Comparison of ENCODE assay signal across 8 mouse cellular contexts in the genomic region with DNA sequence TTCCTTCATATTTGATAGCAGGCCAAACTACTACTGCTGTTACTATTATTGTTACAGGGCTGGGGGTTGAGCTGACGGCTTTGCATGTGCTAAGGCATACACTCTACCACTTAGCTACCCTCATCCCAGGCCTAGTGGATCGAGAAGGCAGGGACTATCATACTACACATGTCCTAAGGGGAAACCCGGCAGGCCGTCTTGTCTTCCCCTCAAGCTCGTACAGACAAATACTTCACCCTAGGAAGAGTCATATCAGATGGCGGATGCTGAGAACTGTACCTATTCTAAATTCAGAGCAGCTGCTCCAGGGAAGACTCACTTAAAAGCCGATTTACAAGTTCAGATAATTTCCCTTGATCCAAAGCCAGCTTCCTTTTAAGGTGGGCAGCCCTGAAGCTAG. TPM values are rescaled to one million over a fixed set of nuclear protein-coding genes. Genes with fewer than 3 reads are reported as not detected.
DNase-seq lines count a peak whose midpoint lies in the region; ATAC-seq lines count a peak whose summit lies in the region.

No protein-coding gene starts in this region.

- no peak for DNase-seq in kidney, adult 11 months
- DNase-seq in liver = no peak
- DNase-seq in testis, postnatal 10 days (ENCODE audit: low spot score) = no peak
- no peak for DNase-seq in right cerebral cortex, postnatal 25 days

- no peaks in the 10 kb centered on the region for H3K9me3 ChIP-seq in kidney, embryonic 15.5 days (replicated peaks)
- H3K9me3 ChIP-seq in embryonic facial prominence, embryonic 15.5 days (replicated peaks) = no peaks in the 10 kb centered on the region
- H3K9me3 ChIP-seq in hindbrain, embryonic 13.5 days = no peaks in the 10 kb centered on the region
- H3K9me3 ChIP-seq in midbrain, embryonic 16.5 days (replicated peaks; ENCODE audit: control insufficient read depth, low read length, poor library complexity, severe bottlenecking) = no peaks in the 10 kb centered on the region

- peak overlapping the region; percentile 43 for H3K4me2 ChIP-seq in kidney, embryonic 15.5 days
- H3K4me2 ChIP-seq in embryonic facial prominence, embryonic 15.5 days (replicated peaks) = 0 out of 2 replicates have a peak overlapping the region, but pooled peaks have one; percentile 21
- H3K4me2 ChIP-seq in hindbrain, embryonic 13.5 days = peak overlapping the region; percentile 36
- H3K4me2 ChIP-seq in midbrain, embryonic 16.5 days (ENCODE audit: low read length) = peak overlapping the region; percentile 26; the same call in 1 of the 2 replicates

- H3K27ac ChIP-seq in kidney, embryonic 15.5 days = peak overlapping the region; percentile 87
- H3K27ac ChIP-seq in embryonic facial prominence, embryonic 15.5 days (replicated peaks) = peak overlapping the region; percentile 60
- H3K27ac ChIP-seq in hindbrain, embryonic 13.5 days = peak overlapping the region; percentile 76; the same call in 1 of the 2 replicates
- peak overlapping the region; percentile 25 for H3K27ac ChIP-seq in midbrain, embryonic 16.5 days (ENCODE audit: low read length)

- H3K9ac ChIP-seq in kidney, embryonic 15.5 days = no peak overlapping the region
- H3K9ac ChIP-seq in embryonic facial prominence, embryonic 15.5 days = no peak overlapping the region
- H3K9ac ChIP-seq in hindbrain, embryonic 13.5 days = no peak overlapping the region
- H3K9ac ChIP-seq in midbrain, embryonic 16.5 days (ENCODE audit: low read depth, low read length) = no peak overlapping the region

- H3K4me1 ChIP-seq in kidney, embryonic 15.5 days = peaks cover 41% of the 10 kb centered on the region
- H3K4me1 ChIP-seq in embryonic facial prominence, embryonic 15.5 days = peaks cover 28% of the 10 kb centered on the region
- peaks cover 36% of the 10 kb centered on the region for H3K4me1 ChIP-seq in hindbrain, embryonic 13.5 days (replicated peaks)
- H3K4me1 ChIP-seq in midbrain, embryonic 16.5 days (ENCODE audit: control insufficient read depth, insufficient read depth, low read length) = peaks cover 26% of the 10 kb centered on the region

- no peaks in the 10 kb centered on the region for H3K36me3 ChIP-seq in kidney, embryonic 15.5 days
- no peaks in the 10 kb centered on the region for H3K36me3 ChIP-seq in embryonic facial prominence, embryonic 15.5 days
- H3K36me3 ChIP-seq in hindbrain, embryonic 13.5 days = no peaks in the 10 kb centered on the region
- no peaks in the 10 kb centered on the region for H3K36me3 ChIP-seq in midbrain, embryonic 16.5 days (ENCODE audit: control insufficient read depth, insufficient read depth, low read length)

- WGBS in kidney, embryonic 15.5 days = 35% methylated on average over 7 of the region's 7 CpGs
- WGBS in embryonic facial prominence, embryonic 15.5 days = 21% methylated on average over 7 of the region's 7 CpGs
- 61% methylated on average over 7 of the region's 7 CpGs for WGBS in hindbrain, embryonic 13.5 days
- WGBS in midbrain, embryonic 16.5 days = 46% methylated on average over 7 of the region's 7 CpGs

- ATAC-seq in kidney, embryonic 15.5 days (replicated peaks; ENCODE audit: low FRiP score) = no peak
- ATAC-seq in embryonic facial prominence, embryonic 15.5 days (ENCODE audit: insufficient number of reproducible peaks, low FRiP score, low TSS enrichment, low read depth) = no peak
- no peak for ATAC-seq in hindbrain, embryonic 13.5 days (ENCODE audit: low FRiP score)
- no peak for ATAC-seq in midbrain, embryonic 16.5 days

- 0 out of 2 replicates have a peak, but pooled peaks cover 4% of the 10 kb centered on the region for H3K27me3 ChIP-seq in kidney, embryonic 15.5 days
- H3K27me3 ChIP-seq in embryonic facial prominence, embryonic 15.5 days = no peaks in the 10 kb centered on the region
- 0 out of 2 replicates have a peak, but pooled peaks cover 10% of the 10 kb centered on the region for H3K27me3 ChIP-seq in hindbrain, embryonic 13.5 days
- H3K27me3 ChIP-seq in midbrain, embryonic 16.5 days (ENCODE audit: control insufficient read depth, insufficient read depth, low read depth, low read length) = no peaks in the 10 kb centered on the region

- no peak overlapping the region for H3K4me3 ChIP-seq in kidney, embryonic 15.5 days (replicated peaks)
- H3K4me3 ChIP-seq in embryonic facial prominence, embryonic 15.5 days (replicated peaks) = no peak overlapping the region
- H3K4me3 ChIP-seq in hindbrain, embryonic 13.5 days = no peak overlapping the region
- H3K4me3 ChIP-seq in midbrain, embryonic 16.5 days (ENCODE audit: low read depth, low read length) = no peak overlapping the region

RNA-seq across cellular contexts. Expression of gene Atxn1, which starts 40.8 kb away (rescaled TPM):
- polyA plus RNA-seq in kidney, embryonic 15.5 days (2015; fragmentation: Nextera tagmentation; extraction: Ambion mirVana) = 6.3 and 7.0 TPM in 2 replicates
- 6.7 and 7.2 TPM in 2 replicates for polyA plus RNA-seq in embryonic facial prominence, embryonic 15.5 days (2015; fragmentation: Nextera tagmentation; extraction: Ambion mirVana)
- polyA plus RNA-seq in hindbrain, embryonic 13.5 days (2015; fragmentation: Nextera tagmentation; extraction: Ambion mirVana) = 7.5 and 8.1 TPM in 2 replicates
- 10.4 and 10.8 TPM in 2 replicates for polyA plus RNA-seq in midbrain, embryonic 16.5 days (2015; fragmentation: Nextera tagmentation; extraction: Ambion mirVana)

Comparison
In these comparisons a context has a peak if more than half of its experiments do, and no peak if none do; other contexts are left out.
1. H3K27ac ChIP-seq: peak in every context shown above with its lines; median percentile 87 in kidney, embryonic 15.5 days; 76 in hindbrain, embryonic 13.5 days; 60 in embryonic facial prominence, embryonic 15.5 days; 25 in midbrain, embryonic 16.5 days.